Mouse (Mus musculus): Measurements from ENCODE around the gene Nos1ap. TPM values are rescaled to one million over a fixed set of nuclear protein-coding genes. Genes with fewer than 3 reads are reported as not detected.

The Nos1ap gene
- total and polyA plus RNA-seq, 2 experiments from 2014 or later = 18.4 to 24.0 TPM

- DNase-seq (ENCODE audit: low spot score) (no peak), ATAC-seq (ENCODE audit: low FRiP score) (no peak)
- Histone ChIP-seq H3K4me2 (ENCODE audit: low read depth, low read length, poor library complexity, severe bottlenecking) (no peak overlapping the region), H3K4me3 (ENCODE audit: low read depth, low read length) (no peak overlapping the region), H3K27ac (ENCODE audit: low read depth, low read length) (no peak overlapping the region), H3K27me3 (ENCODE audit: insufficient read depth, low read length) (no peaks in the 10 kb centered on the region), H3K4me1 (ENCODE audit: insufficient read depth, low read length) (peaks cover 4% of the 10 kb centered on the region; the same call in 1 of the 2 replicates), H3K9me3 (ENCODE audit: low read length) (peaks cover 4% of the 10 kb centered on the region; the same call in 1 of the 2 replicates), H3K36me3 (ENCODE audit: insufficient read depth, low read length) (no peaks in the 10 kb centered on the region), H3K9ac (replicated peaks; ENCODE audit: low read length, poor library complexity, severe bottlenecking) (no peak overlapping the region)
- 89% methylated on average over 14 of the region's 14 CpGs for WGBS
- TF ChIP-seq CTCF (IDR thresholded peaks at IDR 0.05) = no peak
Measured at GRCm38 (mm10) chr1:170548192-170548795, 41.4 kb downstream of the Nos1ap start.

- no peak overlapping the region for H3K4me3 ChIP-seq (ENCODE audit: low read depth, low read length)
- WGBS = 92% methylated on average over 4 of the region's 4 CpGs
- ATAC-seq (ENCODE audit: low FRiP score) = no peak
- no peak for TF ChIP-seq CTCF (IDR thresholded peaks at IDR 0.05)
- no peak overlapping the region for H3K4me2 ChIP-seq (ENCODE audit: low read depth, low read length, poor library complexity, severe bottlenecking)
- H3K36me3 ChIP-seq (ENCODE audit: insufficient read depth, low read length) = no peaks in the 10 kb centered on the region
- no peak overlapping the region for H3K27ac ChIP-seq (ENCODE audit: low read depth, low read length)
- DNase-seq (ENCODE audit: low spot score) = no peak
- no peaks in the 10 kb centered on the region for H3K27me3 ChIP-seq (ENCODE audit: insufficient read depth, low read length)
- peaks cover 4% of the 10 kb centered on the region; the same call in 1 of the 2 replicates for H3K4me1 ChIP-seq (ENCODE audit: insufficient read depth, low read length)
- 0 out of 2 replicates have a peak, but pooled peaks cover 2% of the 10 kb centered on the region for H3K9me3 ChIP-seq (ENCODE audit: low read length)
- no peak overlapping the region for H3K9ac ChIP-seq (replicated peaks; ENCODE audit: low read length, poor library complexity, severe bottlenecking)
Measured at GRCm38 (mm10) chr1:170546297-170546696, 43.4 kb downstream of the Nos1ap start.

- Histone ChIP-seq H3K9ac (replicated peaks; ENCODE audit: low read length, poor library complexity, severe bottlenecking) (no peak overlapping the region), H3K4me1 (ENCODE audit: insufficient read depth, low read length) (no peaks in the 10 kb centered on the region), H3K9me3 (ENCODE audit: low read length) (0 out of 2 replicates have a peak, but pooled peaks cover 6% of the 10 kb centered on the region), H3K27ac (ENCODE audit: low read depth, low read length) (no peak overlapping the region), H3K27me3 (ENCODE audit: insufficient read depth, low read length) (no peaks in the 10 kb centered on the region), H3K4me3 (ENCODE audit: low read depth, low read length) (no peak overlapping the region), H3K36me3 (ENCODE audit: insufficient read depth, low read length) (no peaks in the 10 kb centered on the region), H3K4me2 (ENCODE audit: low read depth, low read length, poor library complexity, severe bottlenecking) (no peak overlapping the region)
- DNase-seq (ENCODE audit: low spot score) (no peak), ATAC-seq (ENCODE audit: low FRiP score) (no peak)
- 91% methylated on average over 6 of the region's 6 CpGs for WGBS
- TF ChIP-seq CTCF (IDR thresholded peaks at IDR 0.05) = no peak
Measured at GRCm38 (mm10) chr1:170545286-170545685, 44.4 kb downstream of the Nos1ap start.

GRCm38 (mm10) chr1:170539507-170539906, 50.2 kb downstream of the Nos1ap start:
- Histone ChIP-seq H3K4me1 (ENCODE audit: insufficient read depth, low read length) (no peaks in the 10 kb centered on the region), H3K27ac (ENCODE audit: low read depth, low read length) (no peak overlapping the region), H3K4me2 (ENCODE audit: low read depth, low read length, poor library complexity, severe bottlenecking) (no peak overlapping the region), H3K36me3 (ENCODE audit: insufficient read depth, low read length) (no peaks in the 10 kb centered on the region), H3K4me3 (ENCODE audit: low read depth, low read length) (no peak overlapping the region), H3K9me3 (ENCODE audit: low read length) (0 out of 2 replicates have a peak, but pooled peaks cover 6% of the 10 kb centered on the region), H3K27me3 (ENCODE audit: insufficient read depth, low read length) (no peaks in the 10 kb centered on the region), H3K9ac (replicated peaks; ENCODE audit: low read length, poor library complexity, severe bottlenecking) (no peak overlapping the region)
- WGBS = 95% methylated on average over 3 of the region's 3 CpGs
- DNase-seq (ENCODE audit: low spot score) = no peak
- no peak for TF ChIP-seq CTCF (IDR thresholded peaks at IDR 0.05)
- ATAC-seq (ENCODE audit: low FRiP score) = no peak

- peak; percentile 24 for DNase-seq (ENCODE audit: low spot score)
- no peak overlapping the region for H3K27ac ChIP-seq (ENCODE audit: low read depth, low read length)
Measured at GRCm38 (mm10) chr1:170538481-170539061, 51.1 kb downstream of the Nos1ap start.

GRCm38 (mm10) chr1:170536344-170536743, 53.3 kb downstream of the Nos1ap start:
- H3K9ac ChIP-seq (replicated peaks; ENCODE audit: low read length, poor library complexity, severe bottlenecking) = no peak overlapping the region
- no peak for ATAC-seq (ENCODE audit: low FRiP score)
- H3K36me3 ChIP-seq (ENCODE audit: insufficient read depth, low read length) = no peaks in the 10 kb centered on the region
- H3K27me3 ChIP-seq (ENCODE audit: insufficient read depth, low read length) = no peaks in the 10 kb centered on the region
- H3K27ac ChIP-seq (ENCODE audit: low read depth, low read length) = no peak overlapping the region
- WGBS = 96% methylated on average over 3 of the region's 3 CpGs
- H3K4me2 ChIP-seq (ENCODE audit: low read depth, low read length, poor library complexity, severe bottlenecking) = no peak overlapping the region
- no peak for TF ChIP-seq CTCF (IDR thresholded peaks at IDR 0.05)
- no peak for DNase-seq (ENCODE audit: low spot score)
- no peak overlapping the region for H3K4me3 ChIP-seq (ENCODE audit: low read depth, low read length)
- H3K4me1 ChIP-seq (ENCODE audit: insufficient read depth, low read length) = no peaks in the 10 kb centered on the region
- H3K9me3 ChIP-seq (ENCODE audit: low read length) = 0 out of 2 replicates have a peak, but pooled peaks cover 4% of the 10 kb centered on the region

More at GRCm38 (mm10) chr1:170538481-170539061, 51.1 kb downstream of the Nos1ap start:
- no peak for TF ChIP-seq CTCF (IDR thresholded peaks at IDR 0.05)
- WGBS = 68% methylated on average over 9 of the region's 9 CpGs
- ATAC-seq (ENCODE audit: low FRiP score) = no peak
- Histone ChIP-seq H3K4me1 (ENCODE audit: insufficient read depth, low read length) (no peaks in the 10 kb centered on the region), H3K9me3 (ENCODE audit: low read length) (0 out of 2 replicates have a peak, but pooled peaks cover 6% of the 10 kb centered on the region), H3K4me2 (ENCODE audit: low read depth, low read length, poor library complexity, severe bottlenecking) (no peak overlapping the region), H3K4me3 (ENCODE audit: low read depth, low read length) (no peak overlapping the region), H3K9ac (replicated peaks; ENCODE audit: low read length, poor library complexity, severe bottlenecking) (no peak overlapping the region), H3K27me3 (ENCODE audit: insufficient read depth, low read length) (no peaks in the 10 kb centered on the region), H3K36me3 (ENCODE audit: insufficient read depth, low read length) (no peaks in the 10 kb centered on the region)
